Mouse (Mus musculus): ENCODE results near the gene Oit3. TPM values are rescaled to one million over a fixed set of nuclear protein-coding genes. Genes with fewer than 3 reads are reported as not detected.

Oit3 gene
- total RNA-seq (2017), result 0.19 to 1.4 TPM (median 1.1 TPM) in 3 replicates

GRCm38 (mm10) chr10:59441735-59442134 is at the start of gene Oit3:
Gene Oit3, minus strand, starts transcription at chr10:59441778.
- no peak for ATAC-seq (replicated peaks; ENCODE audit: insufficient number of reproducible peaks, low FRiP score, low TSS enrichment, poor library complexity, severe bottlenecking)

GRCm38 (mm10) chr10:59490920-59491319 is 49.3 kb upstream of the Oit3 start:
- no peak for ATAC-seq (replicated peaks; ENCODE audit: insufficient number of reproducible peaks, low FRiP score, low TSS enrichment, poor library complexity, severe bottlenecking)

GRCm38 (mm10) chr10:59489411-59489810 is 47.8 kb upstream of the Oit3 start:
- no peak for ATAC-seq (replicated peaks; ENCODE audit: insufficient number of reproducible peaks, low FRiP score, low TSS enrichment, poor library complexity, severe bottlenecking)

DNA sequence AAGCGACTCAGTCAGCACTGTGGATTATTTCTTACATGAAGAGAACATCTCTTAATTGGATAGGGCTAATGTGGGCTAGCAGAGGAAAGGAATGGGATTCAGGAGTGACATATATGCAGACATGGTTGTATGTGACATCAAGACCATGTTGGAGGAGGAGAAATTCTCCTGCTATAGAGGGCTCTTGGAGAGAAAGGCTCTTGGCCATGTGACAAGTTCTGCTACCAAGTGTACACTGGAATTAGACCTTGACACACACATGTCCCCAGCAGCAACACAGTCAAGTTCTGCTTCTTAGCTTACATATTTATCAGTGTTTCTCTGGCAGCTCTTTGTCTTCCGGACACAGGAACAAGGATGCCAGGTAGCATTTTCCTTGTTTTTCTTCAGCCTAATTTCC is 45.8 kb upstream of the Oit3 start:
- ATAC-seq (replicated peaks; ENCODE audit: insufficient number of reproducible peaks, low FRiP score, low TSS enrichment, poor library complexity, severe bottlenecking), result no peak

GRCm38 (mm10) chr10:59484318-59484717 is 42.7 kb upstream of the Oit3 start:
- no peak for ATAC-seq (replicated peaks; ENCODE audit: insufficient number of reproducible peaks, low FRiP score, low TSS enrichment, poor library complexity, severe bottlenecking)

GRCm38 (mm10) chr10:59481381-59481780 is 39.8 kb upstream of the Oit3 start:
- ATAC-seq (replicated peaks; ENCODE audit: insufficient number of reproducible peaks, low FRiP score, low TSS enrichment, poor library complexity, severe bottlenecking), result no peak

DNA sequence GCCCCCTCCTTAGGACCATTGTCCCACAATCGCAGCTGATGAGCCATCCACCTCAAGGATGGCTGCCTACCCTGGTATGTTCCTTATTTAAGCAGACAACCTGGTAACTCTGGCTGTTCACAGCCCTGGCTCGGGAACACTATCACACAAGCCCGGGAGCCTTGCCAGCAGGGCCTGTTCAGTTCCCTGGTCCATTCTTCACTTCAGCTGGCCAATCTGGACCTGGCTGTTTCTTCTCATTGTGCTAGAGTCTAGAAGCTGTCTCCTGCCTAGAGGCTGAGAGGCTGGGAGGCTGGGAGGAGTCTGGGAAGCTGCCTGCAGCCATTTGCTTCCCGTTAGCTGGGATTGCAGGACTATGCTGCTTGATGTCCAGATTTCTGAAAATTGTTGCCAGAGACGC is 28.9 kb upstream of the Oit3 start:
- ATAC-seq (replicated peaks; ENCODE audit: insufficient number of reproducible peaks, low FRiP score, low TSS enrichment, poor library complexity, severe bottlenecking), result no peak

- ATAC-seq (replicated peaks; ENCODE audit: insufficient number of reproducible peaks, low FRiP score, low TSS enrichment, poor library complexity, severe bottlenecking), result no peak
Measured at GRCm38 (mm10) chr10:59467297-59467696, 25.7 kb upstream of the Oit3 start.

DNA sequence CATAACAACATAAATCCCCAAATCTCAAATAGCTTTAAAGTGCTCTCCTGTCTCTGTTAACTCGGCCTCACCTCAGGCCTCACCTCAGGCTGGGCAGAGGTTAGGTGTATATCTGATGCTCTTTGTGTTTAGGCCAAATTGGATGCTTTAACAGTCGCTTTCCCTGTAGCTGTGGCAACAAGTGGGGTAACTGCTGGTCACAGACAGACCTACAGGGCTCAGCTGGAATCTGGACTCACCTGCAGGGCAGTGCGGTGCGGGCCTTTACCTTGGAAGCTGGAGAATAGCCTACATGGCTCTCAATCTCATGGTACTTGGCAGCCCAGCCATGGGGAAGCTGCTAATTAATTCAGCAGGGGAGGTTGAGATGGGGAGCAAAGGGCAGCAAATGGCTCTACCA is 25.0 kb upstream of the Oit3 start:
- ATAC-seq (replicated peaks; ENCODE audit: insufficient number of reproducible peaks, low FRiP score, low TSS enrichment, poor library complexity, severe bottlenecking), result no peak

DNA sequence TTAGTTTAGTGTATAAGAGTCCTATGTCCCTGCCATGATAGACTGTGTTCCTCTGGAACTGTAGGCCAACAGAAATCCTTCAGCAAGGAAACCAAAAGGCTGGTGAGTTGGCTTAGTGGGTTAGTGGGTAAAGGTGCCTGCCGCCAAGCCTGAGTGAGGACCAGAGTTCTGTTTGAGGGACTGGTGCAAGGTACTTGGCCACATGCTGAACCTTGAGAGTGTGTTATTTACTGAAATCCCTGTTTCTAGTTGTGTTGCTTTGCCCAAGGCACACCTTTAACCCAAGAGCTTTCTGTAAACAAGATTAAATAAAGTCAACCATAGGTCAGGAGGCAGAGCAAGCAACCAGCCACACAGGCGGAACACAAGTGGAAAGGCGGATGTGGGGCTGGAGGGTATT is 24.0 kb upstream of the Oit3 start:
- no peak for ATAC-seq (replicated peaks; ENCODE audit: insufficient number of reproducible peaks, low FRiP score, low TSS enrichment, poor library complexity, severe bottlenecking)

DNA sequence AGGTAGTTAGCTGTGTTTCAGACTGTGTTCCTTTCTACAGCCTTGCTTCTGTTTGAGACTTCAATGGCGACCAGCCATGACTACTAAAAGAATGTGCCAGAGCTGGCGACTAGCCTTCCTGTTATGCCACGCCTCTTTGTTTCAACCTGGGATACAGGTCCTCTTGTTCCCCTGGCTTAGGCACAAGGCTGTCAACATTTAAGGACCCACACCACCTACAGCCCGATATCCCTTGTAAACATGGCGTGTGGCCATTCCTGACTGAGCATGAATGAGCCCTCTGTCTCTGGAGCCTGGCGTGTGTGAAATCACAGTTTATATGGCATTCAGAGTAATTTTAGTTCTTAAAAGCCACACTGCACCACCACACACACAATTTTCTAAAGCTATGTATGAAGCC is 20.7 kb upstream of the Oit3 start:
- ATAC-seq (replicated peaks; ENCODE audit: insufficient number of reproducible peaks, low FRiP score, low TSS enrichment, poor library complexity, severe bottlenecking), result no peak

DNA sequence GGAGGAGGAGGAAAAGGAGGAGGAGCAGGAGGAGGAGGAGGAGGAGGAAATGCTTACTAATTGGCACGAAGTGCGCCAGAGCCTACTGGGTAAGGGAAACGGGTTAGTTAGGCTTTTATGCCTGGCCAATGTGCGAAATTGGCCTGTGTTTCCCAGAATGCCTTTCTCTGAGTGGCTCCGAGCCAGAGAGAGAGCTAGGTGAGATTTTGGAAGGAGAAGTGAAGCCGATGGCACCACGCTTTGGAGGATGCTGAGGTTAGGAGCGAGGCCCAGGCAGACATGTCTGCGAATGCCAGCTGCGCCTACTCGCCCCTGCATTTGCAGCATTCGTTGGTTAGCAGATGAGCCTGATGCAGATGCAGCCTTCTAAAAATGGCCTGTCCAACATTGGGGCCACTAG is 18.2 kb upstream of the Oit3 start:
- no peak for ATAC-seq (replicated peaks; ENCODE audit: insufficient number of reproducible peaks, low FRiP score, low TSS enrichment, poor library complexity, severe bottlenecking)

- ATAC-seq (replicated peaks; ENCODE audit: insufficient number of reproducible peaks, low FRiP score, low TSS enrichment, poor library complexity, severe bottlenecking), result no peak
Measured at GRCm38 (mm10) chr10:59454631-59455030, 13.1 kb upstream of the Oit3 start.

- ATAC-seq (replicated peaks; ENCODE audit: insufficient number of reproducible peaks, low FRiP score, low TSS enrichment, poor library complexity, severe bottlenecking), result no peak
Measured at GRCm38 (mm10) chr10:59451839-59452238, 10.3 kb upstream of the Oit3 start.

DNA sequence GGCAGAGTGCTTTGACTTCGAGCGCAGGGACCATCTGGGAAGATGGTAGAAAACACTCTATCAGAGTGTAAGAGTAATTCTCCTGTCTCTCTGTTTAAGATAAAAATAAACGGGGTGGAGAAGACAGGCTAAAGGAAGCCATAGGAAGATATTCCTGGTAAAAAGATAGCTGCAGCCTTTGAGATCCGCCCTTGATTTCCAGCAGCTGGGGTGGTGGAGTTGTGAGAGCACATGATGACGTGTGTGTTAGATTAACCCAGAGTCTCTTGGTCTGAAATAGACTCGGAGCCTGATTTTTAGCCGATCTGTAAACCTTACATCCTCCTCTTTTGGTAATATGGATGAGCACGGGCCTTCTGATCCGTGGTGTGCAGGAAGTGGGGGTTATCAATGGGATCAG is 6.0 kb upstream of the Oit3 start:
- ATAC-seq (replicated peaks; ENCODE audit: insufficient number of reproducible peaks, low FRiP score, low TSS enrichment, poor library complexity, severe bottlenecking), result no peak

- no peak for ATAC-seq (replicated peaks; ENCODE audit: insufficient number of reproducible peaks, low FRiP score, low TSS enrichment, poor library complexity, severe bottlenecking)
Measured at GRCm38 (mm10) chr10:59446911-59447437, 5.4 kb upstream of the Oit3 start.

DNA sequence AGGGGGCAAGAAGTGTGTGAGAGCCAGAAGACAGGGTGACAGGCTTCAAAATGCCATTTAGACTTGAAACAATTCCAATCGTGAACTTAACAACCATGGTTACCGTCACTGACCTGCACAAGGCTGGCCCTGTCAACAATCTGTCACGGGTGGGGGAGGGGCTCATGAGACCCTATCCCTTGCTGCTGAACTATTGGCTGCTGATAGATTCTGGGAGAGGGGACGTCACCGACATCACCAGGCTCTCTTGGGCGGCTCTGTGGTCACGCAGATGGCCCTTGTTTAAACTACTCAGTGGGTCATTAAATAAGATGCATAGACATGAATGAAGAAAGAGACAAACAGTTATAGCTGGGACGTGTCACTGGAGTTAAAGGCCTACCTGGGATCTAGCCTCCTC is 3.1 kb upstream of the Oit3 start:
- ATAC-seq (replicated peaks; ENCODE audit: insufficient number of reproducible peaks, low FRiP score, low TSS enrichment, poor library complexity, severe bottlenecking), result no peak

DNA sequence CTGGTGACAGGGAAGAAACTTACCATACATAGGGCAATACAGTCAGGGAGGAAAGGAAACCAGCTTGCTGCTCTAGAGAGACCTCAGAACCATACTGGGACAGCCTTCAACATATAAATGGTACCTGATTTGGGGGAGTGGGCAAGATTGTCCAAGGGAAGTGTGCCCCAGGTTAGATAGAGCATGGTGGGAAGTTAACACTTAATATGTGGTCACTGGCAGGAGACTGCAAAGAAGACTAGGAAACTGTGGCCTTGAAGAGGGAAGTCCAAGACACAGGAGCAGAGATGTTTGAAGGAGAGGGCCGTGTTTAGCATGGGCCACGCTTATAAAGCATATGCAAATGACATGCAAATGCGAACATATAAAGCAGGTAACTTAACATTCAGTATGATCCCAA is 2.5 kb upstream of the Oit3 start:
- ATAC-seq (replicated peaks; ENCODE audit: insufficient number of reproducible peaks, low FRiP score, low TSS enrichment, poor library complexity, severe bottlenecking), result no peak

- ATAC-seq (replicated peaks; ENCODE audit: insufficient number of reproducible peaks, low FRiP score, low TSS enrichment, poor library complexity, severe bottlenecking), result no peak
Measured at GRCm38 (mm10) chr10:59443212-59443611, 1.6 kb upstream of the Oit3 start.

- ATAC-seq (replicated peaks; ENCODE audit: insufficient number of reproducible peaks, low FRiP score, low TSS enrichment, poor library complexity, severe bottlenecking), result no peak
Measured at GRCm38 (mm10) chr10:59440177-59440576, 1.4 kb downstream of the Oit3 start.

DNA sequence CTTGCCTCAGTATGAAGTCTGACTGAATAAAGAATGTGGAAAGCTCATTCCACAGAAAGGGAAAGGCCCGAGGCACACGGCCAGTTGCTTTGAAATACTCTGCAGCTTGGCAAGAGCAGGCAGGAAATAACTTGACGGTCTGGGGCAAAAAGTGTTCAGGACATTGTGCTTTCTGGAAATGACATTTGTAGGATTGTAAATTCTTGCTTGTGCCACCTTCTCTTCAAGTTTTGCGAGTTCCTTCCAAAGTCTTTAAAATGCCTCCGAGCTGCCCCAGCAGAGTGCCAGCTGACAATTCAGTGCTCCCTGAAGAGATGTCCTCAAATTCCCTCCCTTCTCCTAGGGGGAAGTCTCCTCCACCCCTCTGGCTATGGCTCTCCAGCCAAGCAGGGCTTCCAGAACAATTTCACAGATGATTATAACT is 2.1 kb downstream of the Oit3 start:
- ATAC-seq (replicated peaks; ENCODE audit: insufficient number of reproducible peaks, low FRiP score, low TSS enrichment, poor library complexity, severe bottlenecking), result no peak

Measured in monocyte, adult 5-6 weeks (primary cell).